Mouse (Mus musculus) right cerebral cortex, postnatal 14 days (tissue): ENCODE results near the gene Coq9.

Source experiments
- DNase-seq: peaks from one replicate; pipeline ENCODE4 v3.0.0; 2022

Gene Coq9

GRCm38 (mm10) chr8:94871108-94871894, 33.2 kb downstream of the Coq9 start:
- DNase-seq = peak; percentile 67

DNA sequence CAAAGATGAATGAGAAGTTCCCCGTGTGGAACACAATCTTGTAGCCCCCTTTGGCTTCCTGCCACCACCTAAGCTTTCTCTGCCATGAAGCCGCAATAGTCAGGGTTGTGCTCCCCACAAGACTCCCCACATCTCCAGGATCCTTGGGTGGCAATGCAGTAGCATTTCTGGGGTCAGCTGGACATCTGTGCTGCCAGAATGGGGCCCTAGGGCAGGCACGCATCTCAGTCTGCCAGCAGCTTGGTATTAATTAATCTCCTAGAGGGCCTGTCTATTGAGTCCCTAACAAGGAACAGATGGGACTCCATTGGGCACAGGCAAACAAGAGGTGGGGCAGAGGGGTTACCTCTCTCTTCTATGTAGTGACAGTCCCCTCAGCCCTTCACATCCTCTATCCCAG, 34.0 kb downstream of the Coq9 start:
- DNase-seq = no peak

- no peak for DNase-seq
Observed at GRCm38 (mm10) chr8:94872576-94872975, 34.5 kb downstream of the Coq9 start.

DNA sequence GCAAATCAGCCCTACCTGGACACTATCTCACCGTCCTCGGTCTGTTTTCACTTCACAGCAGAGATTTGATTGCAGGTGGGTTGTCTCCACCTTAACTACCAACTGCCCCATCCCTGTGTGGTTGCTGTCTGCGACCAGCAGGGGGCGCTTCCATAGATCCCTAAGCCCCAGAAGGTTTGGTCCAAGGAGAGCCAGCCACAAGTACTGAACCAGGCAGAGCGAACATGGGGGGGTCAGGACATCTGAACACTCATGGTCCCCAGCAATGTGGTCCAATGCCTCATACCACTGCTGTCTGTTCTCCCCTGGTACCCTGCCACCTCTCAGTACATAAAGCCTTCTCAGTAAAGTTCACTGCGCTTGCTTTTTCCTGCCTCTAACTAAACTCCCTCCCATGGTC, 36.2 kb downstream of the Coq9 start:
- peak; percentile 73 for DNase-seq

- DNase-seq = no peak
Observed at GRCm38 (mm10) chr8:94875096-94875870, 37.2 kb downstream of the Coq9 start.

DNA sequence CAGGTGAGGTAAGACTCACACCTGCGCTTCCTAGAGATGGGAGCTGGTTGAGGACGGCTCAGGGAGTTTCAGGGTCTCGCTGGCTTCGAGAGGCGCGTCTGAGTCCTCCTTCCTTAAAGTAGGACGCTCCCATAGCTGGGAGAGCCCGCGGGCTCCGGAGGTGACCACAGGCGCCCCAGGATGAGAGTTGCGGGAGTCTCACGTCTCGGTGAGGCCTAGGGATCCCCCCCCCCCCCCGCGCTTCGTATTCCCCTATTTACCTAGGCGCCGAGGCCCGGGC, 37.7 kb downstream of the Coq9 start:
- no peak for DNase-seq

- DNase-seq = peak; percentile 77
Observed at GRCm38 (mm10) chr8:94876197-94876730, 38.1 kb downstream of the Coq9 start, which contains the start of gene Dok4. Gene Dok4, minus strand, starts transcription at chr8:94876330.

- DNase-seq = no peak
Observed at GRCm38 (mm10) chr8:94876820-94877219, 38.7 kb downstream of the Coq9 start.

DNA sequence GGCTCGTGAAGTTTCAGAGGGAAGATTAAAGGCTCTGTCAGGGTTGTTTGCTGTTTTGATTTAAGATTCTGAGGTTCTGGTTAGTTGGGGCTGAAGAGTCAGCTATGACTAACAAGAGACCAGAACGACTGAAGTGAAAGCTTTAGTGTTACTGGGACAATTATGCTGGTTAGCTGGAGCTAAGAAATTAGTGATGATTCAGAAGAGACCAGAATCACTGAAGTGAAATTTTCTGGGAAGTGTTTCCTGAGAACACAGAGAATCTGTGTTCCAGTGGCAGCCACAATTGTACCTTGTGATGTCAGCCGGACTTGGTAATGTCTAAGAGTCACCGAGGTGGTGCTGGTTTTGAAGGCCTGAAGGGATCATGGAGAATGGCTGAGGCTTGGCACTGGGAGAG, 42.6 kb downstream of the Coq9 start:
- DNase-seq = no peak

GRCm38 (mm10) chr8:94888383-94889036, 50.4 kb downstream of the Coq9 start:
- DNase-seq = no peak

- no peak for DNase-seq
Observed at GRCm38 (mm10) chr8:94892917-94893316, 54.8 kb downstream of the Coq9 start.

GRCm38 (mm10) chr8:94899262-94899661, 61.1 kb downstream of the Coq9 start:
- DNase-seq = no peak

DNA sequence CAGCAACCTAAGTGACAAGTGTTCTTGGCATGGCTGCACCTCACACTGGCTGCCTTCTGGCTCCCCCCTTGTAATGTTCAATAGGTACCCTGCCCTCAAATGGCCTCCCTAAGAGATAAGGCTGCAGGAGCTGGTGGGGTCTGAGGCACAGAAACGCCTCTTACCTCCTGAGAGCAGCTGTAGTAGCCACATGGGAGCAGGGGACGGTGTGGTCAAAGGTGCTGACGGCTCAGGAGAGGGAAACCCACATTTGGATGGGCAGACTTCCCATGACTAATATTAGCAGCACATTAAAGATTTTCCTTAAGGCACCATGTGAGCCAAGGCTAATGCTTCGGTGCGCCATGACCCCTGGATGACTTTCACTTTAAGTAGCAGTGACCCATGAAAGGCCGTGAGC, 62.5 kb downstream of the Coq9 start:
- DNase-seq = no peak

DNA sequence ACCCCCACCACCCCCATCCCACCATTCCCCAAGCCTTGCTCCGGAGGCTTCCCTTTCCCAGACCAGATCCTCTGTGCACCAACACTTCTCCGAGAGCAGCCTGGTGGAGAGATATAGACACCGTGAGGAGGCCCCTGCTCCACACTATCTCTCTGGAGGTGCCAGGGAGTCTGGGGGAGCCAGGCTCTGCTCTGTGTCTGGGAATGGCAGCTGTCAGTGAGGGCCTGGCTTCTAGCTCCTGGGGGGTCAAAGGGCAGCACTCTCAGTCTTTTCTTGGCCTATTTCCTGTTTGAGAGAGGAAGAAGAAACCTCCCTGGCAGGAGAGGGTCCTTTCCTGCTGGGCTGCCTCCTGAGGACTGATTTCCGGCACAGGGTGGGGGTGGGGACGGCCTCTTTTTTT, 62.9 kb downstream of the Coq9 start:
- no peak for DNase-seq

DNA sequence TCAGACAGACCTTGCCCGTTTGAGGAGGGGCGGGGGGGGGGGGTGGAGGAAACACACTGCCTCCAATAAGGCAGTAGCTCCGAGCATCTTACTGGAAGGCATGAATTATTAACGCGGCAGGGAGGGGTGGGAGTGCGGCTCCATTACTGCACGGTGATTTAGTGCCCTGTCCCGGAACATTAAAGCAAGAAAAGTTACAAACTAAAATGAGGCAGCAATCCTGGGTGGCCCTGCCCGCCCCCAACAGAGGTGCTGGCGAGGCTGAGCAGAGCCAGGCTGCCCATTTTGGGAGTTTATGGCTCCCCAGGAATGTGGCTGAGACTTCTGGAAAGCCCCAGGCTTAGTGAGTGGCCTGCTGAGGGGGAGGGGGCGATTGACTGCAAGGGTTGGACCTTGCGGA, 65.6 kb downstream of the Coq9 start:
- no peak for DNase-seq
